ENCODE assay signal across 8 mouse cellular contexts in genomic region chr8:71465733-71466132, GRCm38 (mm10). TPM values are rescaled to one million over a fixed set of nuclear protein-coding genes. Genes with fewer than 3 reads are reported as not detected.
DNase-seq lines count a peak whose midpoint lies in the region; ATAC-seq and TF ChIP-seq lines count a peak whose summit lies in the region.

No protein-coding gene starts in this region.

- no peak for TF ChIP-seq POLR2A in bone marrow macrophage, adult 2 months (IDR thresholded peaks at IDR 0.05; ENCODE audit: borderline replicate concordance, low read depth, low read length)

- H3K27me3 ChIP-seq in heart, embryonic 12.5 days (replicated peaks): peaks cover 12% of the 10 kb centered on the region
- no peaks in the 10 kb centered on the region for H3K27me3 ChIP-seq in heart, postnatal 0 days (ENCODE audit: control insufficient read depth, insufficient read depth, low read length)
- no peaks in the 10 kb centered on the region for H3K27me3 ChIP-seq in liver, postnatal 0 days (ENCODE audit: insufficient read depth, low read length)

- H3K36me3 ChIP-seq in heart, embryonic 12.5 days: peaks cover 12% of the 10 kb centered on the region
- peaks cover 7% of the 10 kb centered on the region; the same call in 1 of the 2 replicates for H3K36me3 ChIP-seq in heart, postnatal 0 days (replicated peaks; ENCODE audit: control insufficient read depth, insufficient read depth, low read length)
- peaks cover 3% of the 10 kb centered on the region; the same call in 1 of the 2 replicates for H3K36me3 ChIP-seq in liver, postnatal 0 days (replicated peaks; ENCODE audit: insufficient read depth, low read length)

- H3K27ac ChIP-seq in heart, embryonic 12.5 days (ENCODE audit: poor library complexity, severe bottlenecking): no peak overlapping the region
- no peak overlapping the region for H3K27ac ChIP-seq in bone marrow macrophage, adult 2 months (ENCODE audit: insufficient read depth, low read depth, low read length)
- no peak overlapping the region for H3K27ac ChIP-seq in heart, postnatal 0 days (ENCODE audit: low read depth)
- H3K27ac ChIP-seq in liver, postnatal 0 days (ENCODE audit: low read depth): no peak overlapping the region

- DNase-seq in heart, adult 9 months (ENCODE audit: low spot score in 2 of 2): no peak
- no peak for DNase-seq in heart, postnatal 0 days (ENCODE audit: low spot score)
- DNase-seq in liver, postnatal 0 days: no peak
- DNase-seq in right cerebral cortex, postnatal 36 days (ENCODE audit: low spot score in 2 of 2): no peak
- DNase-seq in right cerebral cortex, postnatal 4 days: no peak
- no peak for DNase-seq in right cerebral cortex, postnatal 14 days

- H3K9me3 ChIP-seq in heart, embryonic 12.5 days (replicated peaks): no peaks in the 10 kb centered on the region
- H3K9me3 ChIP-seq in heart, postnatal 0 days (replicated peaks; ENCODE audit: control insufficient read depth, low read length): no peaks in the 10 kb centered on the region
- H3K9me3 ChIP-seq in liver, postnatal 0 days (ENCODE audit: low read length): no peaks in the 10 kb centered on the region

- TF ChIP-seq EP300 in heart, postnatal 0 days (IDR thresholded peaks at IDR 0.05; ENCODE audit: low read depth): no peak
- no peak for TF ChIP-seq EP300 in liver, postnatal 0 days (IDR thresholded peaks at IDR 0.05; ENCODE audit: low read depth)

- TF ChIP-seq CTCF in bone marrow macrophage, adult 2 months (IDR thresholded peaks at IDR 0.05; ENCODE audit: low read depth, low read length): no peak
- no peak for TF ChIP-seq CTCF in heart, postnatal 0 days (IDR thresholded peaks at IDR 0.05; ENCODE audit: low read depth)
- no peak for TF ChIP-seq CTCF in liver, postnatal 0 days (IDR thresholded peaks at IDR 0.05; ENCODE audit: low read depth)

- 74% methylated on average over 8 of the region's 8 CpGs for WGBS in heart, embryonic 12.5 days
- 54% methylated on average over 8 of the region's 8 CpGs for WGBS in heart, postnatal 0 days
- 72% methylated on average over 8 of the region's 8 CpGs for WGBS in liver, postnatal 0 days (ENCODE audit: insufficient replicate concordance)

- peak overlapping the region; percentile 93 for H3K4me2 ChIP-seq in heart, embryonic 12.5 days
- peak overlapping the region; percentile 59 for H3K4me2 ChIP-seq in heart, postnatal 0 days (ENCODE audit: low read depth, low read length)
- peak overlapping the region; percentile 99 for H3K4me2 ChIP-seq in liver, postnatal 0 days (ENCODE audit: low read depth, low read length)

- peak overlapping the region; percentile 91 for H3K4me3 ChIP-seq in heart, embryonic 12.5 days
- peak overlapping the region; percentile 83 for H3K4me3 ChIP-seq in bone marrow macrophage, adult 2 months (ENCODE audit: insufficient read depth, low read length)
- peak overlapping the region; percentile 59 for H3K4me3 ChIP-seq in heart, postnatal 0 days (ENCODE audit: low read depth, low read length)
- peak overlapping the region; percentile 73 for H3K4me3 ChIP-seq in liver, postnatal 0 days (ENCODE audit: low read depth, low read length)

- ATAC-seq in heart, embryonic 12.5 days (ENCODE audit: insufficient number of reproducible peaks, low FRiP score): no peak
- ATAC-seq in heart, postnatal 0 days (ENCODE audit: insufficient read depth, low read depth): no peak
- ATAC-seq in liver, postnatal 0 days: no peak

- H3K9ac ChIP-seq in heart, embryonic 12.5 days: no peak overlapping the region
- H3K9ac ChIP-seq in heart, postnatal 0 days (replicated peaks; ENCODE audit: low read depth, low read length): peak overlapping the region; percentile 20; the same call in 1 of the 2 replicates
- peak overlapping the region; percentile 68; the same call in 1 of the 2 replicates for H3K9ac ChIP-seq in liver, postnatal 0 days (replicated peaks)

- H3K4me1 ChIP-seq in heart, embryonic 12.5 days (replicated peaks): peaks cover 35% of the 10 kb centered on the region
- peaks cover 20% of the 10 kb centered on the region for H3K4me1 ChIP-seq in bone marrow macrophage, adult 2 months (ENCODE audit: control insufficient read depth, insufficient read depth, low read length)
- peaks cover 20% of the 10 kb centered on the region for H3K4me1 ChIP-seq in heart, postnatal 0 days (ENCODE audit: control insufficient read depth, insufficient read depth)
- peaks cover 37% of the 10 kb centered on the region for H3K4me1 ChIP-seq in liver, postnatal 0 days (ENCODE audit: insufficient read depth)

RNA-seq across cellular contexts. Expression of gene Mrpl34, which starts 1.0 kb away (rescaled TPM):
- polyA plus RNA-seq in heart, embryonic 12.5 days (2016; fragmentation: Nextera tagmentation; extraction: Ambion mirVana): 172 and 175 TPM in 2 replicates
- polyA plus RNA-seq in bone marrow macrophage, adult 2 months (2012; ENCODE audit: insufficient read depth, insufficient read length, missing spikeins): 59.5 and 62.9 TPM in 2 replicates
- total RNA-seq in heart, postnatal 0 days (2014; rRNA removed; ENCODE audit: low replicate concordance): 169 and 188 TPM in 2 replicates
- polyA plus RNA-seq in heart, postnatal 0 days (2015; fragmentation: Nextera tagmentation; extraction: Ambion mirVana): 284 and 320 TPM in 2 replicates
- polyA plus RNA-seq in liver, postnatal 0 days (2015; fragmentation: Nextera tagmentation; extraction: Ambion mirVana): 119 and 120 TPM in 2 replicates

RNA-seq across cellular contexts. Expression of gene Abhd8, which starts 2.3 kb away (rescaled TPM):
- 35.4 and 36.7 TPM in 2 replicates for polyA plus RNA-seq in heart, embryonic 12.5 days (2016; fragmentation: Nextera tagmentation; extraction: Ambion mirVana)
- polyA plus RNA-seq in bone marrow macrophage, adult 2 months (2012; ENCODE audit: insufficient read depth, insufficient read length, missing spikeins): 12.0 and 13.3 TPM in 2 replicates
- 57.7 and 69.8 TPM in 2 replicates for total RNA-seq in heart, postnatal 0 days (2014; rRNA removed; ENCODE audit: low replicate concordance)
- polyA plus RNA-seq in heart, postnatal 0 days (2015; fragmentation: Nextera tagmentation; extraction: Ambion mirVana): 32.8 and 36.6 TPM in 2 replicates
- polyA plus RNA-seq in liver, postnatal 0 days (2015; fragmentation: Nextera tagmentation; extraction: Ambion mirVana): 4.5 and 5.0 TPM in 2 replicates

RNA-seq across cellular contexts. Expression of gene Dda1, which starts 3.3 kb away (rescaled TPM):
- 85.4 and 89.9 TPM in 2 replicates for polyA plus RNA-seq in heart, embryonic 12.5 days (2016; fragmentation: Nextera tagmentation; extraction: Ambion mirVana)
- polyA plus RNA-seq in bone marrow macrophage, adult 2 months (2012; ENCODE audit: insufficient read depth, insufficient read length, missing spikeins): 42.3 and 45.5 TPM in 2 replicates
- total RNA-seq in heart, postnatal 0 days (2014; rRNA removed; ENCODE audit: low replicate concordance): 73.5 and 89.9 TPM in 2 replicates
- 62.7 and 66.4 TPM in 2 replicates for polyA plus RNA-seq in heart, postnatal 0 days (2015; fragmentation: Nextera tagmentation; extraction: Ambion mirVana)
- polyA plus RNA-seq in liver, postnatal 0 days (2015; fragmentation: Nextera tagmentation; extraction: Ambion mirVana): 30.3 and 31.0 TPM in 2 replicates

RNA-seq across cellular contexts. Expression of gene Ano8, which starts 20.0 kb away (rescaled TPM):
- 2.7 and 3.8 TPM in 2 replicates for polyA plus RNA-seq in heart, embryonic 12.5 days (2016; fragmentation: Nextera tagmentation; extraction: Ambion mirVana)
- polyA plus RNA-seq in bone marrow macrophage, adult 2 months (2012; ENCODE audit: insufficient read depth, insufficient read length, missing spikeins): 10.0 and 10.2 TPM in 2 replicates
- total RNA-seq in heart, postnatal 0 days (2014; rRNA removed; ENCODE audit: low replicate concordance): 10.8 and 15.0 TPM in 2 replicates
- polyA plus RNA-seq in heart, postnatal 0 days (2015; fragmentation: Nextera tagmentation; extraction: Ambion mirVana): 0.74 and 0.93 TPM in 2 replicates
- polyA plus RNA-seq in liver, postnatal 0 days (2015; fragmentation: Nextera tagmentation; extraction: Ambion mirVana): 0.14 and 0.27 TPM in 2 replicates

RNA-seq across cellular contexts. Expression of gene Gtpbp3, which starts 22.2 kb away (rescaled TPM):
- 11.6 and 12.8 TPM in 2 replicates for polyA plus RNA-seq in heart, embryonic 12.5 days (2016; fragmentation: Nextera tagmentation; extraction: Ambion mirVana)
- 11.0 and 11.1 TPM in 2 replicates for polyA plus RNA-seq in bone marrow macrophage, adult 2 months (2012; ENCODE audit: insufficient read depth, insufficient read length, missing spikeins)
- total RNA-seq in heart, postnatal 0 days (2014; rRNA removed; ENCODE audit: low replicate concordance): 21.1 and 36.7 TPM in 2 replicates
- polyA plus RNA-seq in heart, postnatal 0 days (2015; fragmentation: Nextera tagmentation; extraction: Ambion mirVana): 10.3 and 11.3 TPM in 2 replicates
- polyA plus RNA-seq in liver, postnatal 0 days (2015; fragmentation: Nextera tagmentation; extraction: Ambion mirVana): 4.5 and 4.9 TPM in 2 replicates
